Mouse (Mus musculus) activated CD4-positive, CD25-positive, alpha-beta regulatory T cell (primary cell): ENCODE measurements around the gene Mtx2. TPM values are rescaled to one million over a fixed set of nuclear protein-coding genes. Genes with fewer than 3 reads are reported as not detected.

ENCODE experiments used
- polyA plus RNA-seq, 2 experiments: library from polyadenylated mRNA; unstranded; fragments of 100-300 nt; shearing (Covaris generic); gene quantifications; one replicate each; pipeline ENCODE4 v1.2.1; 2017

Gene Mtx2
- 10 to 100 TPM; 65.0 to 74.4 TPM for polyA plus RNA-seq

GRCm38 (mm10) chr2:74825730-74826430 lies at the start of gene Mtx2:
Mtx2 (plus strand) TSS chr2:74825803.

Other genes starting within 250 kb of the Mtx2 start
- 10 to 100 TPM; 14.4 to 22.5 TPM for gene Lnpk, start 246.4 kb upstream of the Mtx2 start, polyA plus RNA-seq
- under 1 TPM in 1 of 2 experiments, not detected in 1; 0.20 TPM for gene Evx2, start 166.2 kb upstream of the Mtx2 start, polyA plus RNA-seq
- not detected for gene Hoxd13, start 157.5 kb upstream of the Mtx2 start, polyA plus RNA-seq
- not detected for gene Hoxd12, start 150.8 kb upstream of the Mtx2 start, polyA plus RNA-seq
- under 1 TPM in 1 of 2 experiments, not detected in 1; 0.09 TPM for gene Hoxd11, start 146.2 kb upstream of the Mtx2 start, polyA plus RNA-seq
- not detected for gene Hoxd10, start 133.9 kb upstream of the Mtx2 start, polyA plus RNA-seq
- not detected for gene Hoxd9, start 128.1 kb upstream of the Mtx2 start, polyA plus RNA-seq
- gene Hoxd8, start 121.2 kb upstream of the Mtx2 start, polyA plus RNA-seq = under 1 TPM in 1 of 2 experiments, not detected in 1; 0.28 TPM
- gene Hoxd3, start 113.9 kb upstream of the Mtx2 start, polyA plus RNA-seq = not detected
- gene Hoxd4, start 113.9 kb upstream of the Mtx2 start, polyA plus RNA-seq = not detected
- gene Gm28230, start 99.1 kb upstream of the Mtx2 start, polyA plus RNA-seq = not detected
- gene Hoxd1, start 62.8 kb upstream of the Mtx2 start, polyA plus RNA-seq = not detected